Mouse (Mus musculus) CD4-positive, CD25-positive, alpha-beta regulatory T cell, adult 4 months (primary cell): Measurements from ENCODE around the gene Syndig1. TPM values are rescaled to one million over a fixed set of nuclear protein-coding genes. Genes with fewer than 3 reads are reported as not detected.

ENCODE experiments used
- ATAC-seq: one replicate; pipeline ENCODE4 v1.8.0; 2017
- polyA plus RNA-seq, 2 experiments: library from polyadenylated mRNA; unstranded; fragments of 100-300 nt; shearing (Covaris generic); gene quantifications; one replicate each; pipeline ENCODE4 v1.2.1; 2017

Gene Syndig1
- not detected for polyA plus RNA-seq

DNA sequence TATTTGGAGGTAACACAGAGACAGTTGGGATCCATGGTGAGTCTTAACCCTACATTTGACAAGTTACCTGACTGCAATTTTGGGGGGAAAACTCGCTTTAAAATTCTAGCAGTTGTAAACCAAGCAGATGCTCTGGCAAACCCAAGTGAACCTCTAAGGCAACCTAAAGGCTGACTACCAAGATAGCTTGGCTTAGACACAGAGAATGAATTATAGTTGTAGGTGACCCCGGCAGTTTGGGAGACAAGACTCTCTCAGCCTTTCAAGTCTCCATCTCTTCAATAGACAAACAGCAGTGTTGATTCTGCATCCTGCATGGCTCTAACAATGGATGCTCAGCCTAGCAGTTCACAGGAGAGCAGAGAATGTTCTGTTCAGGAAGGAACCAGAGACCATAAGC lies at the start of gene Syndig1:
Gene Syndig1 (plus strand): TSS at position 301 of the 400 bp plus-strand sequence.
- no peak for ATAC-seq

DNA sequence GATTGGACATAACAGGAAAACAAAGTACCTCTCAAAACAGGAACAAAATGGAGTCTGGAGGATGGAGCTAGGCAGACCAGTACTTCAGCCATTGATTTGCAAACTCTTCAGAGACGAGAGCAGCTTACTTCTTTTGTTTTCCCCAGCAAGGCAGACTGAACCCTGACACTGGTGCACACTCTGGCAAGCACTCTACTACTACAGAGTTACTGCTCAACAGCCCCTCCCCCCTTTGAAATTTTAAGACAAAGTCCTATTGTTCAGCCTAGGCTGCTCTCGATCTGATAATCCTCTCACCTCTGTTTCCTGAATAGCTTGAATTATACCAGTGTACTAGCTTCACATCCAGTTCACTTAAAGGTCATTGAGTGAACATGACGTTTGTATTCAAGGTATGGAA lies 30.4 kb upstream of the Syndig1 start:
- no peak for ATAC-seq

DNA sequence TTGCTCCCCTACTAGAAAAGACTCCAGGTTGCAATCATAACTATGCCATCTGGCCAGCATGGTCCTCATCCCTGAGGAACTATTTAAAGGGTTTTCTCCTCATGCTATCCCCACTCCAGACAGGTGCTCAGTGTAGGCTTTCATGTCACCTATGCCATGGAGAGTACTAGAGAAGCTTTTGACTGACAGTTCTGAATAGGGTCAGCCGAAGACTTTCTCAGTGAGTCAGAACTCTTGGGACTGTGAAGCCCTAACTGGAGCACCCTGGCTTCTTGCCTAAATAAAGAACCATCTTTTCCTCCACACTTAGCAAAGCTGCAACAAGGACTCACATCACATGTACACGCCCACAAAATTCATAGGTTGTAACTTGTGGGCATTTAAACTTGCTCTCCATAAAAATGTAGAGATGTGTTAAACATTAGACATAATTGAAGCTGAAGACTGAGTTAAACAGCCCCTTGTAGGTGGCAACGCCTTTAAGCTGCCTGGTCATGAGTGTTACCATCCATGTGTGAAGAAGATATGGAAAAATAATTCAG lies 24.3 kb upstream of the Syndig1 start:
- ATAC-seq = no peak

DNA sequence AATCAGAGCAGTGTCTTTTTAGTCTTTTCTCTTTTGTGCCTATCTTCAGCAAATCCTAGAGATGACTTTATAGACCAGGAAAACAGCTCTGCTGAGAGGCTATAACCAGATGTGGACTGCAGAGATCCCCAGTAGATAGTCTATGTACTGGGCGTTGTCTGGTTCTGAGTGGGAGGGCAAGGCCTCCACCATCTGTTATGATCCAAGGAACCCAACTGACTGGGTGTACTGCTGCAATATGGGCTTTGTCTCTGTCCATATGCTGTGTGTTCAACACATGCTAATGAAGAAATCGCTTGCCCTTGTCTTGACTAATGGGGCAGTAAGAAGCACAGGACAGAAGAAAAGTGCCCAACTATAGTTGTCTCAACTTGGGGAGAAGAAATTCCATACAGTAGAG lies 23.8 kb upstream of the Syndig1 start:
- no peak for ATAC-seq

DNA sequence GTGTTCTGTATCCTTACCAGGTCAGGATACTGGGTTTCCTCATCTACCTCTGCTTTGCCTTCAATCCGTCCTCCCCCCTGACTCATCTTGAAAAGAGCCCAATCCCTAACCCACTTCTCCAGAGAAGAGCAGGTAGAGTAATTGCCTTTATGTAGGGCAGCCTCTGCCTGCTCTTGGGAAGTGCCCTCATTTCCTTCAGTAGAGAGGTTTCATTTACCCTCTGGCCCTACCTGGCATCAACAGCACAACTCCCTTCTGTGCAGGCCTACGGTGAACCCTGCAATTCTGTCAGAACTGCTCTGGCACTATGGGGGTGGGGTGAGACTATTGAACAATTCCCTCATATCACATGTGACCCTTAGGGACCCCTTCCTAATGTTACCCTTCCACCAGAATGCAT lies 16.1 kb upstream of the Syndig1 start:
- ATAC-seq = no peak

DNA sequence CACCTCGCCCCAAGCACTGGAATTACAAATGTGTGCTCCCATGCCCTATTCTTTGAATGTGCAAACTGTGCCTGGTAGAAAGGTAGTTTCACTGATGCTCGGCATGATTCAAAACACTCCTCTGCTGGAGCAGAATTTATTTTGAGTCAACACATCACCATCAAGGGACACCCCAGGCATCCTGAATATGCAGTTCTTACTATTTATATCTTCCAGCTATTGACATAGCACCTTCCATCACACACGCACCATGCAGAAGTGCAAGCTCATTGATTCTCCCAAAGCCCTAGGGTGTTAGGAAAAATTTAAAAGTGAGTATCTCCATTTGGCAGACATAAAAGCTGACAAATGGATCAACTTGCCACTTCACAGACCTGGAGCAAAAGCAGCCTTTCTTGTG lies 10.6 kb upstream of the Syndig1 start:
- no peak for ATAC-seq

DNA sequence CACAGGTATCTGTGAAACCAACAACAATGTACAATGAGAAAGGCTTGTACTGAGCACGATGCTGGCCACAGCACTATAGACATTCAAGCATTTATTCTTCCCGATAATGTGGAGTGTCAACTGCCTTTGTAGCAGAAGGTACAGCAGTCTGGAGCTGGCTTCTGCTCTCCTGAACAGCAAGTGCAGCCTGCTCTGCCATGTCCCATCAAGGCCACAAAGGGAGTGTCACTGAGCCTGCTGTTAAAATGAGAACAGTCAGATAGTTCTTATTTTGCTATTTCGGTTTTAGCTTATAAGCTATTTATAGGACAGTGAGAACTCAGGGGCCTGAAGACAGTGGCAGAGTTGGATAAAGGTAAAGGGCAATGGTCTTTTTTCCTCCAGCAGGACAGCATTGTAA lies 9.3 kb upstream of the Syndig1 start:
- no peak for ATAC-seq

DNA sequence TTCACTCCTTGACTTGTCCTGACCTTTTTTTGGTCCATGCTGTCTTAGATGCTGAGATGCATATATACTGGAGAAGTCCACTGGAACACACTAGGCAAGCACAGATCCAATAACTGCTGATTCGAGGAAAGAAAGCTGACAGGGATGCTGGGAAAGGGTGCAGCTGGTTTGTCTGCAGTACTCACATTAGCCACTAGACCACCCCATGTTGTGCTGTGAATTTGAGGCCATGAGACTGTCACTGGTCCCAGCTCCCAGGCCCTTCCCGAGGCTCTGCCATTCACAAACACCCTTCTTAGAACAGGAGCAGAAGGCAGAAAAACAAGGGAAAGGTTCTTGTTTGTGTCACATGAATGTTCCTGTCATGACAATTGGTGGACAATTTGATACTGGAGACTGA lies 8.8 kb upstream of the Syndig1 start:
- ATAC-seq = no peak

DNA sequence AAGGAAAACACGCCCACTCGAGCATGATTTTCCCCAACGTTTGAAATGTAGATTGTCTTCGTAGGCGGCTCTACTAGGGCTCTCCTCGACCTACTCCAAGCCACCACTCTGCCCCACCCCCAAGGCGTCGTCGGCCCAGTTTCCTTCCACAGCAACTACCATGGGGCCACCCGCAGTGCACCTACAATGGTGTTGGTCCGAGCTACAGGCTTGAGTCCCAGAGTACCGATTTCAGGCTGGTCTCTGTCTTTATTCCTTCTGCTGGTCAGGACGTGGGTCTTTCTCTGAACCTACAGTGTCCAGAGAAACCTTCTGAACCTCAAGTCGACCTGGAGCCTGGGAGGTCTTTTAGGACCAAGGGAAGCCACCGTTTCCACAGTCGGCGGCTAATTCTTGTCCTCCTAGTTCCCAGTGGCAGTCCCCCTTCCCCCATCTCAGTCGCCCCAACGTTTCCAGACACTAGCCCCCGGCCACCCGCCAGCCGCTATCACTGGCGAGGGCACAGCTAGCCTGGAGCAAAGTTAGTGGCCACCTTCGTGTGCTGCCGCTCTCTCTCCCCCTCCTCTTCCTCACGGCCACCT lies 1.0 kb downstream of the Syndig1 start:
- ATAC-seq = no peak

DNA sequence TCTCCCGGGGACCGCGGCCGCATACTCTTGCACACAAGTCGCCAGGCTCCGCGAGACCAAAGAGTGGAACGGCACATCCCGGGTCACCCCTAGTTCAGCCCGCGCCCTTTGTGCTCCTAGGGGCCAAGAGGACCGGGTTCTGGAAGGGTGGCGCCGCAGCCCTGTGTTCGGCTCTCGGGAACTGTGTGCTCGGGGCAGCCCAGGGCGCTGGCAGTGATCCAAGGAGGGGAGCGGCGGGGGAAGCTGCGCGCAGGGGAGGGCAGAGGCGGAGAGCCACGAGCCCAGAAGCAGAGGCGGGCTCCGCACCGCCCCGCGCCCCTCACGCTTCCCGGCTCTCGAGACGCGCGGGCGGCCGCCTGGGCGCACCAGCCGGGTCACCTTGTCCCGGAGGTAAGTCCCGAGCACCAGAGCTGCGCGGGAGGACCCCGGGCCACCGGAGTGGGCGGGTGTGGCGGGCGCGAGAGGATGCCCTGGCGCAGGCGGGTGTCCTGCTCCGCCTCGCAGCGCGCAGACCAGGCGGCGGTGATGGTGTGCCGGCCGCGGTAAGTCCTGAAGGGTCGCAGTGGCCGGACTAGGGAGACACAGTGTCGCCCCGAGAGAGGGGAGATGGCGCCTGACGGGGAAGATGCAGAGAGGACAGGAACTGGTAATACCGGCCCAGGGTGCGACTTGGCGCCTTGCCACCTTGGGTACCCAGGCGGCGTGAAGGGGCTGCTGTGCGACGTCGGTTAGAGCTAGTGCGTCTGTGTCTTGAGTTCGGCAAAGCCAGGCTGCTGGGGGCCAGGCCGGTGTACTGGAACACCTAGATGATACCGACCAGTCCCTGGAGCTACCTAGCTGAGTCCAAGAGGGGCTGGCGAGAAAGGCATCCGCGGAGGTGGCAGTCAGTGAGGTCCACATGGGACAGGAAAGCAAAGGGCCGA lies 1.8 kb downstream of the Syndig1 start, which contains the start of gene C530025M09Rik:
Gene C530025M09Rik (minus strand): TSS at position 678 of the 923 bp plus-strand sequence.
- no peak for ATAC-seq

DNA sequence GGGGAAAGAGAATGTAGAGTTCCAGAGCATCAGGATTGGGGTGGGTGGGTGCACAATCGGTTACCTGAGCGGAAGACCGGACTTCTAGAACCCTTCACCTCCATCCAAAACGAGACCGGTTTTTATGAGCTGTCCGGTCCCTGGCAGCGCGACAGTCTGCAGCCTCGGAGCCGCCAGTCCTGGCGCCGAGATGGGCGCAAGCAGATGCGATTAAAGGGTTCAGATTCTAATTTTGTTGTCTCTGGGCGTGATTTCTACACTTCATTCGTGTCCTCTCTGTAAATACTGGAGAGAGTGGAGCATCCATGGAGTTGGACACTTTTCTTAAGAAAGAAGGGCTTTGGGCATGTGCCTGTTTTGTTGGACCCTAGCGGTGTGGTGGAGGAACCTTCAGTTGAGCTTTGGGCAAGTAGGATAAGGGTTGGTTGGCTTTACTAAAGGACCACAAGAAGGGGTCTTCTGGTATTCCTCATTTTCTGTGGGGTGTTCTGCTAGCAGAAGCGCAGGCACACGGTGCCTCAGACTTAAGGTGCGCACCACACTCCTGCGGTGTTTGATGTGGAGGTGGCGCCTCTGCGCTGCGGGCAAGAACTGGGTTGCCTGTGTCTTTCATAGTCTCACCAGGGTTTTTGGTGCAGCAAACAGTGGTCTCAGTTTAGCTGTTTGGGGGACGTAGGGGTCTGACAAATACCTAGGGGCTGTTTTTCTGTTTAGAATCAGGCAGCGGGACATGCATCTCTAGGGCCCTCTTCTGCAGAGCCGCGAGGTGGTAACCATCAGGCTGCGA lies 2.6 kb downstream of the Syndig1 start:
- ATAC-seq = no peak

DNA sequence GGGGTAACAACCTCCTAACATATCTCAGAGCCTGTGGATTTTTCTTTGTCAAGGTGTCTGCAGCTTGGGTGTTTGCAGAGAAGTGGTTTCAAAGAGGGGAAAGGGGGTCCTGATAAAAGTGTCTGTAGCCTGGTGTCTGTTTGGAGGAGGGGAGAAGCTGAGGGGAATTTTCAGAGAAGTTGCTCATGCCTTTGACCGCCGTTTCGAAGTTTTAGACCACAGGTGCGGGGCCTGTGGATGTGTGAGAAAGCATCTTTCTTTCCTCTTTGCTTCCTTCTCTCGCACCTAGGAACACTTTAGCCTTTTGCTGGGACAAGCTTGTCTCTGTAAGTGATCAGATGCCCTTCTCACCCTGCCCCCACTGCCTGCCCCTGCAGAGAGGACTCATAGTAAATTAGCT lies 3.3 kb downstream of the Syndig1 start:
- ATAC-seq = no peak

DNA sequence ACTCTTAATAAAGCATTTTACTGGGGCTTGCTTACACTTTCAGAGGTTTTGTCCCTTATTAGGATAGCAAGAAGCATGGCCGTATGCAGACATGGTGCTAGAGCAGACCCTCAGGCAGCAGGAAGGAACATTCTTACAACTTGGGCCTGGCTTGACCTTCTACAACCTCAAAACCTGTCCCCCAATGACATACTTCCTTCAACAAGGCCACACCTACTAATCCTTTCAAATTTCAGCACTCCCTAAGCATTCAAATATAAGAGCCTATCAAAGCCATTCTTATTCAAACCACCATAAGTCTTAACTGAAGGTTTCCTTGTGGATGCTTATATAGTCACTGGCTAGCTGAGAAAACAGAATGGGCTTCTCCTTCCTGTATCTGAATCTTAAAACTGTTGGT lies 6.1 kb downstream of the Syndig1 start:
- ATAC-seq = no peak

DNA sequence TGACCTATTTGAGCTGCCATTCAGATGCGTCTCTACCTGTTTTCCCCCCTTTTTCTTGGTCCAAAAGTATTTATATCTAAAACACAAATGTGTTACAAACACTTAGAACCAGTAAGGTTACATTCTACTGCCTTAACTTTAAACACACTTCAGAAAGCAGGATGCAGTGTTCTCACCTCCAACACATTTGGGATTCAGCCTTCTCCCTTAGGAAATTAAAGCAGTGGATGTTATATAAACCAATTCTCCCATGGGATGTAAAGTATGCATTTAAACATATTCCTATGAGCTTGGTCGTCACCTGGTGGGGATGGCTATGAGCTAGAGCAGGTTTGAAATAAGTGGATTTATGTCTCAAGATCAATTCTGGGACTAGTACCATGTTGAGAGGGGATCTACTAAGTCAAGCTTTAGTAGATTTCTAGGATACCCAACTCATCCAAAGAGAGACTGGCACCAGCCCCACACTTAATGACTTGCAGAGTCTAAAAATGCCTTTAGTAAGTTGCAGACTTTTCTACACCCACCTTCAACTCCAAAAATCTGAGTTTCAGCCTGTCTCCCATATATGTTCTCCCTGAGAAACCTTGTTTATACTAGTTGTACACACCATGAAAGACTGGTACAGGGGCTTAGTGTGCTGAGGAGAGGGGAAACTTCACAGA lies 7.6 kb downstream of the Syndig1 start:
- no peak for ATAC-seq

DNA sequence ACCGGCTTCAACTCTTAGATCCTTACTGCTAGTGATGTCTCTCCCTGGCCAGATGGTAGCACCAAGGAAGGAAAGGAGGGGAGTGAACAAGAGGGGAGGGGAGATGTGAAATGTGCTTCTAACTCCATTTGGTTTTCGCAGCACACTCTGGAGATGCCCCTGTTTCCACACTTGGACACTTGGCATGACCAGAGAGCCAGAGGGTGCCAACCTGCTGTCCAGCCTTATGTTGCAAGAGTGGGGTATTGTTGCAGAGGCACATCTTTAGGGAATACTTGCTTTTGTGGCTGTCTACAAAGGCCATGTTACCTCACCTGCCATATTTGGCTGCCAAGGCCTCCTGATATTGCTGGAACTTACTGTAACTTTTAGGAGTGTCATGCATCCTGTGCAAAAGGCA lies 10.7 kb downstream of the Syndig1 start:
- ATAC-seq = no peak

DNA sequence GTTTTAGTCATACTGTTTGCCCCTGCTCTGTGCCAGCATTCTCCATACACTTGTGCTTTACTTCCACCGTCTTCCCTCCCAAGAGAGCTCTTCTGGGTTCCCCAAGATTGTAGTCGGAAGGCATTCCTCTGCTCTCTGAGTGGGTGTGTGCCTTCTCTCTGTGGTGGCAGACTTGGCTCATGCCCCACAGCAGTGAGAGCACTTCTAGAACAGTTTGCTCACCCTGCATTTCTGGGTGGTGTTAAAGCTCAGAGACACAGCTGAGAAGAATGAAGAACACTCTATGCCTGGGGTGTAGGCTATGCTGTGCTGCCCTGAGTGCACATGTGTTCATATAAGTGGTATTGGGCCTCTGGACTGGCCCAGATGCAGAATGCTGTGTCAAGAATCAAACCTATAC lies 15.6 kb downstream of the Syndig1 start:
- no peak for ATAC-seq

DNA sequence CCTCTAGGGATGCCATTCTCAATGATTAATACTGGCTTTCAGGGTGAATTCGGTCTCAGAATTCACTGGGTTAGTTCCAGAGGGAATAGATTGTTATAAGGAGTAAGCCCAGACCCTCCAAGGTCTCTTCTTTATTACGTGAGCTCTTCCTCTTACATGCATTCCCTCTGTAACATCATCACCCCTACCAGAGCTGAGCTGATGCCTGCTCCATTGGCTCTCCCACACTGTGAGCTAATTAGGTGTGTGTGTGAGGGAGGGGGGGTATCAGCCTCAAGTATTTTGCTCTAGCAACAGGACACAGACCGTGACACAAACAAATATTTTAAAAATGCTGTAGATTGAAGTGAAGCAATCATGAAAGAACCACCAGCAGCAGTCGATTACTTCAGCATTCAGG lies 19.8 kb downstream of the Syndig1 start:
- ATAC-seq = no peak

DNA sequence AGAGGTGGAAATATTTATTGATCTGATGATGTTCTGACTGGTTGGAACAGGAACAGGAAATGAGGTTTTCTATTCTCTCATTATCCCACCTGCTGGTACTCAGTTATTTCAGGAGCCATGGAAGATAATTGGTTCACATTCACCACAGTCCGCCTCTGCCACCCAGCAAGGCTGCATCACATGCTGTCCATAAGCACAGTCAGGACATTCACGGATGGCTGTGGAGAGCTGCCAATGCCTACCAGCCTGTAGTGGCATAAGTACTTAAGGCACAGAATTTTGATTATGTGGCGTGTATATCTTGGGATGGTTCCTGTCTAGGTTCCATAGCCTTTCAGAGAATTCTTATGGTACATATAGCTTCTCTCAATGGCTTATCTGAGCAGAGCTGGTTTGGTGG lies 32.0 kb downstream of the Syndig1 start:
- no peak for ATAC-seq

DNA sequence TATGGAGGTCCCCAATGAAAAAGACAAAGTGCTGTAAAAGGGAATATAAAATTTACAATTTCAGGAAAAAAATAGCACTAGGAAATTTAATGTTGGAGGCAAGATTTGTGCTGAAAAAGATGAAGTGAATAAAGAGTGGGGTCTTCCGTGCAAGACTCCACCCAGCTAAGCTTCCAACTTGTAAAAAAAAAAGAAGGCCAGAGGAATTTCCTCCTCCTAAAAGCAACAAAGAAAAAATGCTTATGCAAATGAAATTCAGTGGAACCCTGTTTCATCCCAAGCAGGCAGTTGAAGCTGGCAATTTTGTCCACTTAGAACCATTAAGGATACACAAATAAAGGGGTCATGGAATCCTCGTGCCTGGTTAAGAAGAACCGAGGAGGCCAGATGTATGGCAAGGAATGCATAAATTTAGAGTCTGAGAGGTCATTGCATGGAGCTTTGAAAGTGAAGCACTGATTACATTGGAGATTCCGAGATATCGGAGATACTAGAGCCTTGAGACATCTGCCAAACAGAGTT lies 37.0 kb downstream of the Syndig1 start:
- ATAC-seq = no peak

DNA sequence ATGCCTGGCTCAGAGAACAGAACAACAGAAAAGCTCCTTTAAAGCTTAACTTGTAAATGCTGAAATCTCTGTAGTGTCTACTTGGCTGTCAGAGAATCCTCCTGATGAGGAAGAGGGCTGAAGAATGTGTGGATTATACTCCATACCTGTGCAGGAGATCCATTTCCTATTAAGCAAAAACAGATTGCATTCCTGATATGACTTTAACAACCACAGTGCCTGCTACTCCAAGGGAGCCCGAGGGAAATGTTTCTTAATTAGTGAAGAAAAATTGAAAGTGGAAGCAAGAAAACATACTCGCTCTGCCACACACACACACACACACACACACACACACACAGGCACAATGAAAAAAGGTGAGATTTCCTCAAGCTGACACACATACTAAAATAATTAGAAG lies 41.5 kb downstream of the Syndig1 start:
- no peak for ATAC-seq

DNA sequence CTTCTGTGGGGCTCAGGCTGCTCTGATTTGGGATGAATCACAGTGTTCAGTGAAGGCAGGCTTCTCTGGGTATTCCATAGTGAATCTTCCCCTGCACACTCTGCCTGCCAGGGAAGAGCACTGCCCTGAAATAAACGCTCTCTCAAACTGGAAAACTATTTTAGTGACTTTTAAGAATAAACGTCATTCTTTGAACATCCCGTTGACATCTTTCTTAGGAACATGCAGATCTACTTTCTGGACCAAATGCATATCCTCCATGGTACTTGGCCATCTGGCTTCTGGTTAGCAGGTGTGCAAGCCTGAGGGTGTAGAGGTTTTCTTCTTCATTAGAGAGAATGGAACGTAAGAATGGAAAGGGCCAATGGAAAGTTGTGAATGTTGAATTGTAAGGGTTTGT lies 43.5 kb downstream of the Syndig1 start:
- no peak for ATAC-seq

DNA sequence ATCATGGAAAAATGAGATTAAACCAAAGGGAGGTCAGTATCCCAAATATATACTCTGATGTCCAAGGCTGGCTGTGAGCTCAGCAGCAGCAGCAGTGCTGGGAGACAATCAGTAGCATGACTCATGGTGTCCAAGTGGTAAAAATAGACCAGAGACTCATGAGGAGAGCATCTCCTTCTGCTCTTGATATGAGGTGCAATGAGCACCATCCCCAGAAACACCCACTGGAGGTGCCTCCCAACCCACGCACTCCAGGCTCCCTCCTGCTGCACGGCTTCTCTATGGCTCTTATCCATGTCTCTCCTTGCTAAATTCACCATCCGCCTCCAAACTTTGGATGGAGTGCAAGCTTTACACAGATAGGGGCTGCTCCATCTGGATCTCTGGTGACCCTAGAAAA lies 44.3 kb downstream of the Syndig1 start:
- no peak for ATAC-seq
